Mouse (Mus musculus): ENCODE results near the gene Gm28308. TPM values are rescaled to one million over a fixed set of nuclear protein-coding genes. Genes with fewer than 3 reads are reported as not detected.

The Gm28308 gene
- total RNA-seq, 2 experiments from 2014 or later = not detected

- DNase-seq (ENCODE audit: low spot score) = no peak
- intact Hi-C loops (cut with DNase I) = no loop called here
Measured at GRCm38 (mm10) chr6:52211170-52211935, 1.8 kb downstream of the Gm28308 start.

- intact Hi-C loops (cut with DNase I) = no loop called here
Measured at GRCm38 (mm10) chr6:52209685-52210046, 3.5 kb downstream of the Gm28308 start.

GRCm38 (mm10) chr6:52208868-52209684 is 4.1 kb downstream of the Gm28308 start:
- no peak for DNase-seq (ENCODE audit: low spot score)
- intact Hi-C loops (cut with DNase I) = no loop called here

More at GRCm38 (mm10) chr6:52209685-52210046, 3.5 kb downstream of the Gm28308 start:
- DNase-seq (ENCODE audit: low spot score) = no peak

GRCm38 (mm10) chr6:52208072-52208867 is 4.9 kb downstream of the Gm28308 start, which contains the start of gene Hoxa6:
Gene Hoxa6, minus strand, starts transcription at chr6:52208722.
- intact Hi-C loops (cut with DNase I) = no loop called here
- DNase-seq (ENCODE audit: low spot score) = no peak

GRCm38 (mm10) chr6:52207684-52207976 is 5.5 kb downstream of the Gm28308 start:
- no peak for DNase-seq (ENCODE audit: low spot score)
- intact Hi-C loops (cut with DNase I) = no loop called here

GRCm38 (mm10) chr6:52206882-52207683 is 6.1 kb downstream of the Gm28308 start:
- intact Hi-C loops (cut with DNase I) = no loop called here

GRCm38 (mm10) chr6:52205638-52206621 is 7.2 kb downstream of the Gm28308 start:
- no peak for DNase-seq (ENCODE audit: low spot score)

More at GRCm38 (mm10) chr6:52206882-52207683, 6.1 kb downstream of the Gm28308 start:
- DNase-seq (ENCODE audit: low spot score) = no peak

GRCm38 (mm10) chr6:52205221-52205620 is 7.9 kb downstream of the Gm28308 start:
- no peak for DNase-seq (ENCODE audit: low spot score)
- intact Hi-C loops (cut with DNase I) = no loop called here

More at GRCm38 (mm10) chr6:52205638-52206621, 7.2 kb downstream of the Gm28308 start:
- intact Hi-C loops (cut with DNase I) = no loop called here

- peak; percentile 47 for DNase-seq (ENCODE audit: low spot score)
- intact Hi-C loops (cut with DNase I) = no loop called here
Measured at GRCm38 (mm10) chr6:52204050-52204752, 8.9 kb downstream of the Gm28308 start, which contains the start of gene Hoxa5. Gene Hoxa5, minus strand, starts transcription at chr6:52204587.

- no peak for DNase-seq (ENCODE audit: low spot score)
- intact Hi-C loops (cut with DNase I) = no loop called here
Measured at GRCm38 (mm10) chr6:52203371-52204049, 9.6 kb downstream of the Gm28308 start.

GRCm38 (mm10) chr6:52203121-52203370 is 10.1 kb downstream of the Gm28308 start:
- DNase-seq (ENCODE audit: low spot score) = no peak
- intact Hi-C loops (cut with DNase I) = no loop called here

GRCm38 (mm10) chr6:52202362-52203120 is 10.6 kb downstream of the Gm28308 start:
- intact Hi-C loops (cut with DNase I) = no loop called here
- DNase-seq (ENCODE audit: low spot score) = no peak

GRCm38 (mm10) chr6:52201269-52201668 is 11.9 kb downstream of the Gm28308 start:
- intact Hi-C loops (cut with DNase I) = no loop called here
- no peak for DNase-seq (ENCODE audit: low spot score)

GRCm38 (mm10) chr6:52200751-52201250 is 12.3 kb downstream of the Gm28308 start:
- intact Hi-C loops (cut with DNase I) = no loop called here
- no peak for DNase-seq (ENCODE audit: low spot score)

GRCm38 (mm10) chr6:52200073-52200750 is 12.9 kb downstream of the Gm28308 start:
- intact Hi-C loops (cut with DNase I) = no loop called here
- DNase-seq (ENCODE audit: low spot score) = no peak

GRCm38 (mm10) chr6:52197271-52197670 is 15.9 kb downstream of the Gm28308 start:
- intact Hi-C loops (cut with DNase I) = loop anchor here (2.0 to 5.0 kb wide), 3 partner anchors 35 to 320 kb away; partner anchors contain the start of gene Hoxa2
- no peak for DNase-seq (ENCODE audit: low spot score)
